Mouse (Mus musculus): ENCODE results near the gene Srm. TPM values are rescaled to one million over a fixed set of nuclear protein-coding genes. Genes with fewer than 3 reads are reported as not detected.
A peak's percentile ranks its signal among the peaks of the same experiment; 100 is the strongest.

Srm gene
- total RNA-seq (2021) = 10 to 100 TPM; 75.6 to 79.4 TPM
- polyA plus RNA-seq (2012; rRNA removed) = 123 and 157 TPM in 2 replicates
- long read RNA-seq, transcript Srm-201 (7 exons, 1,338 nt) = major isoform, 97 of 109 reads
- long read RNA-seq, partial matches to known transcripts = 9 of 109 reads
- long read RNA-seq, other reads (novel, unspliced or antisense) = 3 of 109 reads

DNA sequence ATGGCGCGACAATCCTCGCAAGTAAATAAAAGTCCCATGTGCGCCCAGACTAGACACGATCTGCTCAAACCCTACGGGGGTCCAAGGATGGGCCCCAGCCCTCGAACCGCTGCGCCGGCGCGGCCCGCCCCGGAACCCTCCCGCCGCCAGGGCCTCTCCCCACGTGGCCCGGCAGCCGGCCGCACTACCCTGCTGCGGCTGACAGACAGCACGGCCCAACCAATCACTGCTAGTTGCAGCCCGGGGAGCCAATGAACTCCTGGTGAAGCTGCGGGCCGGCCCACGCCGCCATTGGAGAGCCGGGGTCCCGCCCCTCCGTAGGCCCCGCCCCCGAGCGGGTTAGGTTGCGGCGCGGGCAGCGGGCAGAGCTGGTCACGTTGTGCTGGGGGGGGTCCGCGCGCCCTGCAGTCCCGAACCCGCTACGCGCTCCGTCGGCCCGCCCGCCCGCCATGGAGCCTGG lies at the start of gene Srm:
Gene Srm (plus strand): TSS at position 333 of the 460 bp plus-strand sequence.
- peak; percentile 99 for DNase-seq

DNA sequence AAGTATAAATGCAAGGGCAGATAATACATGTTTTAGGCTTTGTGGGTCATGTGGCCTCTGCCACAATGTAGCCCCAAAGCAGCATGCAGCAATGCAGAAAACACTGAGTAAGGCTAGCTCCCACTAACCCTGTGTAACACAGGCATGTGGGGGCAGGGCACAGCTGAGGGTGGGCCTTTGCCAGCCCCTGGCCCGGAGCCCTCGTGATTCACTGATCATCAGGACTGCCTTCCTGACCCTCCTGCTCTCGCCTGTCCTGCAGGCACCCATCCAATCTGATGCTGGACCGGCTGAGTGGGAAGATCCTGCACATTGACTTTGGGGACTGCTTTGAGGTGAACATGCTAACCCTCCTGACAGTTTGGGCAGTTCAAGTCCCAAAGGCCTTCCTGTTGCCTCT lies 42.2 kb upstream of the Srm start:
- DNase-seq = no peak

DNA sequence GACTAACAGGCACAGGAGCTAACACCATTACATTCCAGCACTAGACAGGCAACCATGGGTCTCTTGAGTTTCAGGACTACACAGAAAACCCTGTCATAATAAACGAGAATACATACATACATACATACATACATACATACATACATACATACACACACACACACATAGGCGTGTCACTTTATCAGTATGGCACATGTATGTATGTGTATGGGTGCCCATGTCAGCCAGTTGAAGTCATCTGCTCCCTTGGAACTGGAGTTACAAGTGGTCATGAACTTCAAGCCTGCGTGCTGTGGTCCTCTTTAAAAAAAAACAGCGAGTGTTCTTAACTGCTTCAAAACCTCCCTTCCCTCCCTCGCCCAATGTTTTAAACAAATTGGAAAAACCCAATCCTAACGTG lies 33.5 kb upstream of the Srm start:
- DNase-seq = no peak

DNA sequence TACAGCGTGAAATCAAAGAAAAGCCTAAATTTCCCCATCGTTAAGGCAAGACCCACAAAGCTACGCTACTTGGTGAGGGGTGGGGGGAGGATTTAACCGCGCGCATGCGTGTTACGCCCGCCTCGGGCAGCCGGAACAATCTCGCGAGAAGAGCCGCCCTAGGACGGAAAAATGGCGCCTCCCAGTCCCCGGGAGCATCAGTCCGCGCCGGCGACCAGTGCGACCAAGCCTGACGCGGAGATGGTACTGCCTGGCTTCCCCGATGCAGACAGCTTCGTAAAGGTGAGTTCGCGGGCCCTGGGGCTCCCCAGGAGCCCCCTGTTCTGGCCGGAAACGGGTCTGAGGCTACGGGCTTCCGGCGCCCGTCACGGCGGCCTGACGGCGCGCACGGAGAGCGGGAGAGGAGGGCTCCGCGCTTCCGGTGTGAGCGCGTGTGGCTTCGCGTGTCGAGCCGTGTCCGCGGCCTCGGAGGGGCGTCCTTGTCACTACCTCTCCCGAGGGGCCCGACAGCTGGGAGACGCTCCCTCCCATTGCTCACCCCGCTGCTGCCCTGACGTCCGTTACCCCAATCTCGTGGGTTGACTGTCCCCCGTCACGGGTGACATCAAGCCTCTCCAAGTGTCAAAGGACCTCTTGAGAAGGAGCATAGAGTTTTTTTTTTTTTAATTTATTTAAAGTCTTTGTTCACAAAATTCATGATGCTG lies 32.9 kb upstream of the Srm start, which contains the start of gene Exosc10:
Gene Exosc10 (plus strand): TSS at position 133 of the 704 bp plus-strand sequence.
- DNase-seq = peak; percentile 92

DNA sequence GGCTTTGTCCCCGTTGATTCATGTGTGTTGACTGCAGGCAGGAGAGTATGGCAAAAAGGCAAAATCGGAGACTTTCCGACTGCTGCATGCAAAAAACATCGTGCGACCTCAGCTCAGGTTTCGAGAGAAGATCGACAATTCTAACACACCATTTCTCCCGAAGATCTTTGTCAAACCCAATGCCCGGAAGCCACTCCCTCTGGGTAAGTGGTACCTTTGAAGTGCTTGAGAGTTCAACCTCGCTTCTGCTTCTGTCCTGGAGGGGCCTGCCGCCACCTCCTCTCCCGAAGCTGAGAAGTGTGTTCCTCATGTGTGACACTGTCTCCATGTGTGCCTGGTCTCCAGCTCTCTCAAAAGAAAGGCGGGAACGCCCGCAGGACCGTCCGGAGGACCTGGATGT lies 28.6 kb upstream of the Srm start:
- no peak for DNase-seq

DNA sequence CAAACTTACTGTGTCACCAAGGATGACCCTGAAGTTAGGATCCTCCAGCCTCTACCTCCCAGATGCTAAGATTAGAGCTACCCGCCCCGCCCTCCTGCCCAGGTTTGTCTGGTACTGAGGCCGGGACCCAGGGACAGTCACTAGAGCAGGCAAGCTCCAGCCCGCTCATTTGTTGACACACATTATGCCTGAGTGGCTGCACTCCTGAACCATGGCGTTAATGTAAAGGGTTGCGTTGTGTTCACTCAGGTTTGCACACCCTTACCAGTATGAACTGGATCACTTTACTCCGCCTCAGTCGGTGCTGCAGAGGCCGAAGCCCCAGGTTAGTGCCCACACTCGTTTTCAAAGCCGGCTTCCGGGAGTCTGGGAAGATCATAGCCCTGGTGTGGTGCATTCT lies 27.7 kb upstream of the Srm start:
- no peak for DNase-seq

DNA sequence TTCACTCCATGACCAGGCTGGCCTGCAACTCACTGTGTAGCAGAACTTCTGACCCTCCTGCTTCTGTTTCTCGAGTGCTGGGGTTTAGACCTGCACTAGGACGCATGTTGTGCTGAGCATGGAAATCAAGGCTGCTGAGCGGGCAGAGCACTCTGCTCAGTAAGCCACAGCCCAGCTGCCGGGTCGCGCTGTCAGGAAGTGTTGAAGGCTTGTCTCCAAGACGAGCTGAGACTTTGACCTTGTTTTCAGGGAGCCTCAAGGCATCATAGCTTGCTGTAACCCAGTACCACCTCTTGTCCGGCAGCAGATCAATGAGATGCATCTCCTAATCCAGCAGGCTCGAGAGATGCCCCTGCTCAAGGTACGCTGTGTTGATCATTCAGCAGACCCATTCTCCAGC lies 21.2 kb upstream of the Srm start:
- DNase-seq = no peak

DNA sequence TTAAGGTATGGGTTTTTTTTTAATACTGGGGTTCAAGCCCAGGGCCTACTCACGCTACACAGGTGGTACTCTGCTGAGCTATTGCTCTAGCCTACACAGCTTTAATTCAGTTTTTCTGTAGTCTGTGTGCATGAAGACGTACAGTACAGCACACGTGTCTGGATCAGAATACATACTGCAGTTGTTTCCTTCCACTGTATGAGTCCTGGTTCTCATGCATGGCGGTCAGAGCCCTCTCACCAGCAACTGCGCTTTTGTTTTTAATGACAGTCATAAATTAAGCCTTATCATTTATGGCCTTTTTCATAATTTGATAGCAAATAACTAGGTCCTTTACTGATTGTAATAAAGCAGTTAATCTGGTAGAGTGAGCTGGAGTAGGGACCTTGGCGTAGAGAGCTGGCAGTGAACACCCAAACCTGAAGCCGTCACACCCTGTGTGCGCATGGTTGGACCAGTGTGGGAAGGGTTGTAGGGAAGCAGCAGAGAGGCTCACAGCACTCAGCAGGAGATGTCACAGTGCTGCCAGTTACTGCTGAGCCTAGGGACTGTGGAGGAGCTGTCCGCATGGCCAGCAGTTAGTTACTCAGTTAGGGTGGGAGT lies 20.5 kb upstream of the Srm start:
- no peak for DNase-seq

DNA sequence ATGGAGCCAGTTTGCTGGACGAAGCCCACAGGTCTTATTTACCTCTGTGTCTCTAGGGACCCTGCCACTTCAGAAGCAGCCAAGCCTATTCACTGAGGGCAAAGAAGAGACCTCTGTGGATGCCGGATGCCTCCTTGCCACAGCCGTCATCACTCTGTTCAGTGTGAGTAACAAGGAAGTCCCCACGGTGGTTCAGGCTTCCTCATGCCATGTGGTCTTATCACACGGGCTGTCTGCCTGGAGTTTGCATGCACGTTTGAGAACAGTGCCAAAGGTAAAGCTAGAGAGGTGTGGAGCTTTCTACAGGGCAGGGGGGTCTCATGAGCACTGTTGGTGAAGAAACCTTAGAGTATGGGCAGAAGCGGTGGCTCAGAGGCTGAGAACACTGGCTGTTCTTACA lies 18.1 kb upstream of the Srm start:
- no peak for DNase-seq

DNA sequence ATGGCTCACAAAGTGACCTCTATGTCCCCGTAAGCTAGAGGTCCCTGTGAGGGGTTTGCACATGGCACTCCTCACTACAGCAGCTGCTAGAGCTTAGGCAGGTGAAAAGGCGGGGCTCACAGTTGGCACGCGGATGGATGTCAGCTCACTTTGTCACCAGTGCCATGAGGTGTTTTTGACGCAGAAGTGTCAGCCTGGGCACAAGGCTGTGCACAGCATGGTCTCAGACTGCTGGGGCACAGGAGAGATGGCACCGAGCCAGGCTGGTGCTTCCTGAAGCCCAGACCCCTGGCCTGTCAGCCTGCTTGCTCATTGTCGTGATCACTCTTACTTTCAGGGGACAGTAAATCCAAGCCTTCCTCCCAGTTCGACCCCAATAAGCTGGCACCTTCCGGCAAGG lies 10.5 kb upstream of the Srm start:
- DNase-seq = no peak

DNA sequence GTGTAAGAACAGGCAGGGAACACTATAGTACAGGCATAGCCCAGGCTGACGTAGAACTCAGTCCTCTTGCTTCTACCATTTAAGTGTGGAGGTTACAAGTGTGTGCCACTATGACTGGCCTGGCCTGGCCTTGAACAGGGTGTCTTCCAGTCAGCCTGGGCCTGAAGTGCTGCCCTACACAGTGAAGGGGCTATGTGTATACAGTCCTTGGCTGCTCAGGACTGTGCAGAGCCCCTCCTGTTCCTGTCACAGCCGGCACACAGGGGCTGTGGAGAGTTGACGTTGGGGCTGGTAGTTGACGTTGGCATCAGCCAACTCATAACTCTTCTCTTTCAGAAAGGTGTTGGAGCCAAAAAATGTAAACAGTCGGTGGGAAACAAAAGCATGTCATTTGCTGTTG lies 9.9 kb upstream of the Srm start:
- no peak for DNase-seq

DNA sequence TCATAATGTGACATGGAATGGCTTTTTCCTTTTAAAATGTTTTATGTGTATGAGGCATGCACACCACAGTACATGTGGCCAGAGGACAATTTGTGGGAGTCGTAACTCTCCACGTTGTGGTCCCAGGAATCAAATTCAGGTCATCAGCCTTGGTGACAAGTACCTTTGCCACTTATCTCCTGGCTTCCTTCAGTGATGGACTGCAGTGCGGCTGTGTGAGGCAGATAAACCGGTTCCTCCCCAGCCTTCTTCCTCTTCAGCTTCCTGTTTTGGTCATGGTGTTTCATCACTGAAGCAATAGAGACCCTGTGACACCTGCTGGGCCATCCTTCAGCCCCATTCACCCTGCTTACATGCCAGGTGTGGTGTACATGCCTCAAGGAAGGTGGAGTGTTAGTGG lies 8.0 kb upstream of the Srm start:
- no peak for DNase-seq

DNA sequence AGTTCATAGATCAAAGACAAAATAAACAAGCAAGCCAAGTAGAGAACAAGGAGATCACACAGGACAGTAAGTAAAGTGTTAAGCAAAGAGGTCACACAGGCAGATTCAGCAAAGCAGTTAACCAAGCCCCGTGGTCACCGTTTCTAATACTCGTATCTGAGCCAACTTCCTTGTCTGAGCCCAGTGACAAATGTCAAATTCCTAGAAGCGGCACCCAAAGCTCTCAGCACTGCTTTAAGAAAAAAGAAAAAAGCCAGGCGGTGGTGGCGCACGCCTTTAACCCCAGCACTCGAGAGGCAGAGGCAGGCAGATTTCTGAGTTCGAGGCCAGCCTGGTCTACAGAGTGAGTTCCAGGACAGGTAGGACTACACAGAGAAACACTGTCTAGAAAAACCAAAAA lies 4.7 kb upstream of the Srm start:
- DNase-seq = peak; percentile 34

DNA sequence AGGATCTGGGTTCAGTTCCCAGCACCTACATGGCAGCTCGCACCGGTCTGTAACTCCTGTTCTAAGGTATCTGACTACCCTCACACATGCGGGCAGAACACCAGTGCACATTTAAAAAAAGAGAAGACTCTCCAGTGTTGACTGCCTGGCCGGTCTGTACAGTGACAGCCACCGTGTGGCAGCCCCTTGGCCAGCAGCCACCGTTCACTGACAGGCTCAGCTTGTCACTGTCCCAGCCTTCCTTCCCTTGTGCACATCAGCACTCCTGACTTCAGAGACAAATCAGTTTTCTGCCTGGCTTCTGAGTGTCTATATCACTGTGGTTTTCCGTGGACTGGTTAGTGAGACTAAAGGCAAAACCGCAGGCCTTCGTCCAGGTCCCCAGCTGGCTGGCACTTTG lies 2.5 kb upstream of the Srm start:
- no peak for DNase-seq

DNA sequence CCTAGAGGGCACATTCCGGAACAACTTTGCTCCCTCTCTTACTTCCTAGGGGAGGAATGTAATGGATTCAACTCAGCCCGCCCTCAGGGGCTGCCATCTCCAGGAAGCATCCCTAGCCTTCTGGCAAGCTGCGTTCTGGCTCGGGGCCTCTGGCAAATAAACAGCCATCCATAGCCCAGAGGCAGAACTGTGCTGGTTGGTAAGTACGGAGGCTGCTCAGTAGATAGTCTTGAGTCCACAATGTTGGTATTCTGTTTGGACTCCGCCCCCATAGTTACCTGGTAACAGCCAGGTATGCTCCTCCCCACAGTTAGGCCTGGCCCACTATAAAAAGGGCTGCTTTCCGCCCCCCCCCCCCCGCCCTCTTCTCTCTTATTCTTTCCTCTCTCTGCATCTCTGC lies 1.7 kb upstream of the Srm start:
- DNase-seq = no peak

DNA sequence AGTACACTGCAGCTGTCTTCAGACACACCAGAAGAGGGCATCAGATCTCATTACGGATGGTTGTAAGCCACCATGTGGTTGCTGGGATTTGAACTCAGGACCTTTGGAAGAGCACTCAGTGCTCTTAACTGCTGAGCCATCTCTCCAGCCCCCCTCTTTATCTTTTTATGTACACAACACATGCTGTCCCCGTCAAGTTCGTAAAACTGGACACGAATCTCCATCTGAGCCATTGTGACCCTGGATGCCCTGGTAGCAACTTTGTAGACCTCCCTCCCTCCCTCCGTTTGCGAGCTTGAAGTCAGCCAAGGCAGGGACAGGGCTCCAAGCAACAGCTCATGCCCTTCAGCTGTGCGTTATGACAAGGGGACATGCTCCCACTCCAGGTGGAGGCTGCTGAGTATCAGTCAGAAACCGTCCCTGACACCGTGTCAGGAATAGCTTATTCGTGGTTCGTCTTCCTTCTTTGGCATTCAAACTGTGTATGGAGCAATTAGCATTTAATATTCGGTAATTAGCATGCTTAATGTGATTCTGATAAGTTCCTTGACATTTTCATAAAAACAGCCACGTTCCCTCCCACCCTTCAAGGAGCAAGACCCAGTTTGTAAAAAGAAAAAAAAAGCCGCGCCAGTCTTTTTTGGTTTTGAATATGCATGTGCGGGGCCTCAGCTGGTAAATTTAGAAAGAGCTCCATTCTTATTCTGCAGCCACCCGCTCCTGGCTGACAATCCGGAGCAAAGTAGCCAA lies 707 bp upstream of the Srm start:
- DNase-seq = peak; percentile 28

DNA sequence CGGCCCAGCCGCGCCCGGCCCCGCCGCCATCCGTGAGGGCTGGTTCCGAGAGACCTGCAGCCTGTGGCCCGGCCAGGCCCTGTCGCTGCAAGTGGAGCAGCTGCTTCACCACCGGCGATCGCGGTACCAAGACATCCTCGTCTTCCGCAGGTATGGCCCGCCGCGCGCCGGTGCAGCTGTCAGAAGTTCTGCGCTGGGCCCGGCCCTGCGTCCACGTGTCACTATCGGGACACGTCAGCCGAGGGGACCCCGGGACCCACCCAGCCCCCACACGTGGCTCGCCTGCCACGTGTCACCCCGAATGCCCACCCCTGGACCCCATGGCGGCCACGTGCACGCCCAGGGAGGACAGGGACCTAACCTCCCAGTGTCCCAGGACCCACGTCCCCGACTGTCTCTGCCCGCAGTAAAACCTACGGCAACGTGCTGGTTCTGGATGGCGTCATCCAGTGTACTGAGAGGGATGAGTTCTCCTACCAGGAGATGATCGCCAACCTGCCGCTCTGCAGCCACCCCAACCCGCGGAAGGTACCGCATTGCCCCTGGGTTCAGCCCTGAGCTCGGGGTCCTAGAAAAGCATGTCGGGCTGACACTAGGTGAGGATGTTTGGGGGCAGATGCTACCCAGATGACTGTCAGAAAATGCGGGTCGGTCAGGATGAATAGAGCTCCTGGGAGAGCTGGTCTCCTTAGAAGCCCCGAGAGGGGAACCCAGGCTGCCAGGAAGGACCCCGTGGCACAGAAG lies 506 bp downstream of the Srm start:
- no peak for DNase-seq

DNA sequence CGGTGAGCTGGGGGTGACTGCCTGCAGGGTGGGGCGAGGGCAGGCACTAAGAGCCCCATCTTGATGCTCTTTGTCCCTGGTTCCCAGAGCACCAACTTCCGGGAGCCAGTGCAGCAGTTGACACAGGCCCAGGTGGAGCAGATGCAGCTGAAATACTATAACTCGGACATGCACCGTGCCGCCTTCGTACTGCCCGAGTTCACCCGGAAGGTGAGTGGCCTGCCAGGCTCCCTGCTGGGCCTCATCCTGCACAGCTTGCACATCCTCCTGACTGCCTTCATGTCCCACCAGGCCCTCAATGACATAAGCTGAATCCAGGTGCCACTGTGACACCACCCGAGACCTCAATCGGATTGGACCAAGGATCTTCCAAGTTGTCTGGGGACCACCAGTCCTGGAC lies 2.7 kb downstream of the Srm start:
- no peak for DNase-seq

DNA sequence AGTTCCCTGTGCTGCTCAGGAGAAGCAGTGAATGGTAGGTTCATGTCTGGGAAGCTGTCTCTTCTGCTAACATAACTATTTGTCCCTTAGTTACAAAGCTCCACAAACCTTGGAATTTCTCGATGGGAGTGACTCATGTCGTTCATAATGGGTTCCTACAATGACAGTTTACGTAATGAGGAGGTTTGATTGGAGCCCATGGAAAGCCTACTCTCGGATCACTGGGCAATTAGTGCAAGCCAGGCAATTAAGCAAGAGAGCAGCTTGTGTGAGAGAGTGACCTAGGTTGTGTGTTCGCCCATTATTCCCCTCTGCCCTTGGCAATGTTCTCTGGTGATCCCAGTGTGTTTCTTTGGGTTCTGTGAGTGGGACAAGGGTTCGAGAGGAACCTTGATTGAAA lies 4.6 kb downstream of the Srm start:
- DNase-seq = no peak

DNA sequence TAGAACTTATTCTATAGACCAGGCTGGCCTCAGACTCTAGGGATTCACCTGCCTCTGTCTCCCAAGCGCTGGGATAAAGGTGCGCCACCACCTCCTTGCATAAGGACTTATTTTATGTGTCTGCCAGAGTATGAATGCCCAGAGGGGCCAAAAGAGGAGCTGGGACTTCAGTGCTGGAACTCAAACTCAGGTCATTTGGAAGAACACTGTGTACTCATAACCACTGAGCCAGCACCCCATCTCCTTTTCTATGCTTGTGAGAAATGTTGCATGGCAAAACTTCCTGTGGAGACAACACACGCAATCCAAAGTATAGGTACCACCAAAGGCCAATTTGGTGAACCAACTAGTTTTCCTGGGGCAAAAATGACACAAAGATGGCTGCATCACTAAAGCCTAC lies 5.4 kb downstream of the Srm start:
- DNase-seq = no peak

DNA sequence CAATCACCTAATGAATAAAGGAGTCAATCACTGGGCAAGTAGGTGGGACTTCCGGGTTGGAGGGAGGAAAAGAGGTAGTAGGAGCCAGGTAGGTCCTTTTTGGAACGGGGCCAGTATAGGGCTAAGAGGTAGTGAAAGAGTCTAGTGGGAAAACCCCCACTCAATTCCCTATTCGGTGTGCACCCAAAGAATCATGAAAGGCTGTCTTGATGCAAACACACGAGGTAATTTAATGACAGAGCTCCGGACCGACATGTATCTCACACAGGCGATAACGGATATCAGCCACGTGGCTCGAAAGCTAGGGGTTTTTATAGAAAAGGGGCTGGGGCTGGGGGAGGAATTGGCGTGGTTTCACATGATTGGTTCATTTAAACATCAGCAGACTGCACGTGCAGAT lies 7.5 kb downstream of the Srm start:
- no peak for DNase-seq

DNA sequence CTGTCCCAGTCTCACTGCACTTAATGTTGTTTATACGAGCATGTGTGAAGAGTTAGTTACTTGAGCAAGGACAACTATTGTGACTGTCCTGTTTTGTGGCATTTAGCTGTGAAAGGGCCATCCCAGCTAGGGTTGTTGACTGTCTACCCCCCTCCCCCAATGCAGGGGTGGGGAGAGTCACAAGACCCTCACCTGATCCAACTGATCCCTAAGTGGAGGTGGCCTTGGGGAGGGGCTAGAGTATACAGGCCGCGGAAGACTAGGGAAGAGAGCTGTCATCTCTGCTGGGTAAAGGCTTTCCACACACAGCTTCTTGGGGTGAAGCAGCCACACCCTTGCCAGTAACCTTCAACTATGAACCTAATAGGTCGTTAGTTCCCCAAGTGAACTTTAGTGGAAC lies 9.0 kb downstream of the Srm start:
- DNase-seq = no peak

All from adrenal gland, adult 2 months (tissue).